Mouse (Mus musculus): ENCODE measurements around the gene Tiam1.
A peak's percentile ranks its signal among the peaks of the same experiment; 100 is the strongest.

The Tiam1 gene

DNA sequence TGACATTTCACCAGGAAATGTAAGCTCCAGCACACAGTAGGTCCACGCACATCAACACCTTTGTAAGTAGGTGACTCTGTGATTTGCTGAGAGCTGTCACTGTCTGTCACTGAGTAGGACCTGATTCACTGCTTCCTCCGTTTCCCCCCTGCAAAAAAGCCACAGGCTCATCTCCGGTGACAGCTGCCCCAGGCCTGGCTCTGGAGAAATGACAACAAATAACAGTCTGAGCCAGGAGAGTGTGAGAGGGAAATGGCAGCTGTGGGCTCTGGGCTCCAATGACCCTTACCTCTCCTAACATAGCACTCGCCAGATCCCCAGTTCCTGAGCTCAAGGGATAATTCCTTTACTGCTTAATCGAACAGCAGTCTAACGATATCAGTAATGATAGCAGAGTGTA lies 301.7 kb downstream of the Tiam1 start:
- no peak for DNase-seq (ENCODE audit: low spot score)

DNA sequence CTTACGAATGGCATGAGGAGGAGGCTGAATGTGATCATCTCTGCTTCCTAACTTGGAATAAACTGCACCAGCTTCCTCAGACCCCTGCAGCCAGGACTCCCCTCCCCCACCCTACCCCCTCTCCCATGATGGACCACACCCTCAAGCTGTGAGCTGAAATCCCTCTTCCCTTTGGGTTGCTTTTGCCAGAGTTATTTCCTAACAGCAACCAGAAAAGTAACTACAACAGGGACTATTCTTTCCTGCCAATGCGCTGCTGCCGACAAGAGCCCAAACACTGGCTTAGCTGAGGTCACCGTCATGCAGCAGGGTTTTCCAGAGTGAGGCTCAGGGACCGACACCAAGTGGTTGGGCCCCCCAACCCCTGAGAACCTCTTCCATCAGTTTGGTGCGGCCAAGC lies 303.2 kb downstream of the Tiam1 start:
- no peak for DNase-seq (ENCODE audit: low spot score)

DNA sequence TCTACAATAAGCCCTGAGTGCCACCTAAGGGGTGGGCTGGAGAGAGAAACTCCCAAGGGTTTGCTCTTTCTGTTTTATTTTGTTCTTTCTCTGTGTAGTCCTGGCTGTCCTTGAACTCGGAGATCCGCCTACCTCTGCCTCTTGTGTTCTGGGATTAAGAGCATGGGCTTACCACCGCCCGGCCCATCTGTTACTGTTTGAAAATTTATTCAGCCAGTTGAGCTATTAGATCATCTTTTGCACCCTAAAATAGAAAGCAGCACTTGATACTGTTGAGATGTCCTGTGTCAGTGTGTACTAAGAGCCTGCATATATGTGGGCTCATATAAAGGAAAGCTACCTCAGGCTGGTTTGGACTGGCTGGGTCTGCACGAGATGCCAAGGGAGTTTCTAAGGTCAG lies 303.7 kb downstream of the Tiam1 start:
- DNase-seq (ENCODE audit: low spot score), result no peak

DNA sequence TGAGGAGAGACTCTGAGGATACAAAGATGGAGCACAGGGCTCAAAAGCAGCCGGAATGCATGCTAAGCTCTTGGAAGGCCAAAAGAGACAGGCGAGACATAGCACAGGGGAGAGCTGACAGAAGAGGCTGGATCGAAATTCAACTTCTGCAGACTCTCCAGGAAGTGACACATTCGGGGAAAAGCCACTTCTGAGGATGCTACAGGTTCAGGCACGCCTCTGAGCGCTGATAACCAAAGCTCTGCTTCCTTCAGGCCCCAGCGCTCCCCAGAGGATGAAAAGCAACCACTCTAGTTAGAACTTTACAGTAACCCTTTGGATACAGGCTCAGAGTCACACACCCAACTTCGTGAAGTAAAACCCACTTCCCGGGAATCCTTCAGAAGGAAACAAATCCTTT lies 306.5 kb downstream of the Tiam1 start:
- DNase-seq (ENCODE audit: low spot score), result no peak

DNA sequence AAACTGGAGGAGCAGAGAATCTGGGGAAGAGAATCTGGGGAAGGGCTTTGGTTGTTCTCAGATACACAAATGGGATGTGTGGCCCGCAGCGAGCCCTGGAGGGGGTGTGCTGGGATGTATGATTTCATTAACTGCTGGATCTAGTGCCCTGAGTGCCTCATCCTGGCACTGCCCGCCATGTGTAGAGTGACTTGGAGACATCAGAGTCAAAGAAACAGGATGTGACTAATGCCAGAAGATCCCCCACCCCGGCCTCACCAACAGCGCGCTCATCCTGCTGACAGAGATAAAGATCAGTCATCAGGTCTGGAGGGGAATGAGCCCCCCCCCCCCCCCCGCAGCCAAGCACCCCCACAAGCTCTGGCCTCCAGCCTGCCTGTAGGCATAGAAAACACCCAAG lies 308.0 kb downstream of the Tiam1 start:
- peak; percentile 66 for DNase-seq (ENCODE audit: low spot score)

GRCm38 (mm10) chr16:89833011-89833410 lies 310.6 kb downstream of the Tiam1 start:
- DNase-seq (ENCODE audit: low spot score), result no peak

- DNase-seq (ENCODE audit: low spot score), result peak; percentile 26
These were observed 312.4 kb downstream of the Tiam1 start for GRCm38 (mm10) chr16:89831172-89831571.

- DNase-seq (ENCODE audit: low spot score), result no peak
These were observed 313.3 kb downstream of the Tiam1 start for GRCm38 (mm10) chr16:89830221-89830648.

DNA sequence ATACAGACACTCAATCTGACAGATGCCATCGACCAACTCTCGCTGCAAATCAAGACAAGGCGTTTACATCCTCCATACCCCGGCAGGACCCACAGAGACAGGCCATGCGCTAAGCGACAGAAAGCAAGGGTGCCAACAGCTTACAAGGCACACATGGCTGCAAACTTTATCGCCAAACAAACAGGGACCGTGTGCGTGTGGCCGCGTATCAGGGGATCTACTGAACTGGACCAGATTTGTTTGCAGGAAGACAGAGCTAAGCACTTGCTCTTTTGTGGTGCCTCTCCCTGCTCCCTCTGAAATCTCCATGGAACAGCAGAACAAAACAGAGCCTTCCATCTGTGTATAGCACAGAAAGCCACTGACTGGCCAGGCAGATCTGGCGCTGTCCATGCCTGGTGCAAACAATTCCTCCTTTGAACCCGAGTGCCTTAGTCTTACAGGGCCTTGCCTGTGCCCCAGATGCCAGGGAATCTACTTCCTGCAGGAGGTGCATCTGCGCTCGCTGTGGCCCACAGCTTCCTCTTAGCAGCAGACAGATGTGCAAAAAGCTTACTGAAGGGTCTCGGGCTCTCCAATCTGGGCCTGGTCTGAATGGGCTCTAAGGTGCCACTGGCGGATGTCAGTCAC lies 316.0 kb downstream of the Tiam1 start:
- DNase-seq (ENCODE audit: low spot score), result no peak

DNA sequence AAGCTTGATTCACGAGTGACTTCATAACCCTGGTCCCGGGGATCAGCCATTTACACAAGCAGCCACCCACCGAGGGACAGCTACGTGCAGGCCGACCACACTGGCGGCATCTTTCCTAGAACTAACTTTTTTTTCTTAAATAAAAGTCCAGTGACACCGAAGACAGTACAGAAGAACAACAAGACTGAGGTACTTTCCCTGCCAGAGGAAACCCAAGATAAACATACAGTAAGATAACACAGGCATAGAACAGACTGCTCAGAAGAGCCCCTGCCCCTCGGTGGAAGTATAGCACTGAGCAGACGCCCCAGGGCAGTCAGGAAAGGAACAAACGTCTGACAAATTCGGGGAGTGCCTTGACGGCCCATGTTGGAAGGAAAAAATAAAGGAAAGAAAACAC lies 317.7 kb downstream of the Tiam1 start:
- DNase-seq (ENCODE audit: low spot score), result no peak

GRCm38 (mm10) chr16:89822882-89823281 lies 320.7 kb downstream of the Tiam1 start:
- DNase-seq (ENCODE audit: low spot score), result no peak

DNA sequence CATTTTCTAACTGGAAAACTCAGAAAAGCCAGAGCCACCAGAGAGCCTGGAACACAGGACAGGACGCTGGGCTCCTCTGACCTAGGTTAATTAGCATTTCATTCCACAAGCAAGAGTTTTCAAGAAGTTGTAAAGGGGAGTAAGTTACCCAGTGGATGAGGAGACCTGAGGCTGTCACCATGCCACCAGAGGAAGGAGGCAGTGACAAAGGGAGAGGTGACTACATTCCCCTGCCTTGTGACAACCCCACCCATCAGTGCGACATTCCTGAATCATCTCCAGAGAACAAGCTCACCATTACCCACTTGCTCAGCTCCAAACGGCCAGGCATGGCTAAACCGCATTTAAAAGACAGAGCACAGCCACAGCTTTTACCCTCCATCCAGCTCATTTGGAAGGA lies 324.9 kb downstream of the Tiam1 start:
- DNase-seq (ENCODE audit: low spot score), result no peak

- DNase-seq (ENCODE audit: low spot score), result no peak
These were observed 325.5 kb downstream of the Tiam1 start for GRCm38 (mm10) chr16:89817861-89818630.

DNA sequence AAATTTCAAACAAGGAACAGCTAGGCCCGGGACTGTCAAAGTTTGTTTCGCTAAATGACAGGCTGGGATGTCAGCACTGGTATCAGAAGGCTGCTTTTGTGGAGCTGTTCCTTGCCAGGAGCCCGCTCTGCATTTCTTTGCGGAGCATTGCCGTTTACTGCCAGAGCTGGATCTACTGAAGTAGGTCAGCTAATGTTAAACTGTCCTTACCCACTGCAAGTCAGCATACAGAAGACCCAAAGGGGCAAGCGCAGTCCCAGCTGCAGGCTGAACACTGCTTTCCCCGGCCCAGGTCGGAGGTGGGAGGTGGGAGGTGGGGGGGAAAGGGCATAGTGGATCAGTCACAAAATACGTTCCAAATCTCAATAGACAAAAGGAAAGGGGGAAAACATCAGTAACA lies 326.3 kb downstream of the Tiam1 start:
- DNase-seq (ENCODE audit: low spot score), result no peak

DNA sequence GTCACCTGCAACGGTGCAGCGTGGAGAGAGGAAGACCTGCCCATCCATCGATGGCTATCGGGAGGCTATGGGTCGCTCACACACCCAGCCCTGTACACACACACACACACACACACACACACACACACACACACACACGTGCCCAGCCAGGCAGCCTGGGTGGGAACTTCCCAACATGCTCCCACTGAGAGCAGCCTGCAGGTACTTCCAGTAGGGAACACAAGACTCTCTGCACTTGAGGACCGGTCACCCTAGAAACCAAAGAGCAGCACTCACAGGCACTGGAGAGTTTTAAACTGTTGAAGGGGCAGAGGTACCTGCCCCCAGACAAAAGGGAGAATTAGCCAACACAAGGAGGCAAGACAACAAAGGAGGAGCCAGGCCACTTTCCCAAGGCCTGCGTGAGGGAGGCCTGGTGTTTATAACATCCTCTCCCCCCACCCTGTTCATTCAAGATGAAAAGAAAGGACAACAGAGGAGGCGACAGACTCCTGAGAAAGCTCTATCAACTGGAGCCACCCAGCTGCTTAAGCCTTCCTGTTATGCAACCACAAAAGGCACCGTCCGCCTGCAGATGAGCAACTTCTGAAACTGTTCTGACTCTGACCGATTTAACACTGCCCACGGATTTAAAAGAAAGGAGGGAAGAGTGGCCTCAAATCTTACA lies 326.9 kb downstream of the Tiam1 start:
- DNase-seq (ENCODE audit: low spot score), result no peak

DNA sequence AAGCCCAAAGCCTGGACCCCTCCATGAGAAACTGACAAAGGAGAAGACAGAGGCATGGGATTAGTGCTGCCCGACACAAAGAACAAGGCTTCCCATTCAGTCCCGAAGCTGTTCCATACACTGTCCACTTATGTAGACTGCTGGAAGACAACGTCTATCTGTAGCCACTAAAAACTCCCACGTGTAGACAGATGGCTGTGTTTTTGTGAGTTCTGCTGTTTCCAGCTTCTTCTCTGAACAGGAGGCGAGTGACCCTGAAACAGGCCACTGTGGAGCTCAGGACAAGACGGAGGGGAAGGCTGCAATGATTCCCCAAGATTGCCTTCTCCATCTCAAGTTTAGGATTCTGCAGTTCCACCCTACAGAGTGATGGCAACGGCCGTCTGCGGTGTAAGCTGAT lies 330.0 kb downstream of the Tiam1 start:
- no peak for DNase-seq (ENCODE audit: low spot score)

DNA sequence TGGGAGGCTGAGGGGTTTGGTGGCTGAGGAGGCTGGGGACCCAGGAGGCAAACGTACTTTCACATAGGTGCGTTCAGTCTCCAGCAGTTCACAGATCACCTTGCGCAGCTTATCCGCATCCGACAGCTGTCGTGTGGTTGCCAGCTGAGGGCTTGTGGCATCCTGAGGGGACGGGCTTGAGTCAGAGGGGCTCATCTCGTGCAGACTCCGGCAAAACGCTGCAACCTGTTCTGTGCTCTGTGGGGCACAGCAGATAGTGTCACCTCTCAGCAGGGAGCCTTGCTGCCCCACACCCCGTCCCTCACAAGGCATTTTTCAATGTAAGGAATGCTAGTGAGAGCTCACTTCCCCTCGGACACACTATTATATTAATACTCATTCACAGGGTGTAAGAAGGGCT lies 330.7 kb downstream of the Tiam1 start:
- no peak for DNase-seq (ENCODE audit: low spot score)

GRCm38 (mm10) chr16:89810398-89810797 lies 333.2 kb downstream of the Tiam1 start:
- no peak for DNase-seq (ENCODE audit: low spot score)

- no peak for DNase-seq (ENCODE audit: low spot score)
These were observed 335.4 kb downstream of the Tiam1 start for GRCm38 (mm10) chr16:89808168-89808567.

GRCm38 (mm10) chr16:89805946-89806345 lies 337.6 kb downstream of the Tiam1 start:
- no peak for DNase-seq (ENCODE audit: low spot score)

DNA sequence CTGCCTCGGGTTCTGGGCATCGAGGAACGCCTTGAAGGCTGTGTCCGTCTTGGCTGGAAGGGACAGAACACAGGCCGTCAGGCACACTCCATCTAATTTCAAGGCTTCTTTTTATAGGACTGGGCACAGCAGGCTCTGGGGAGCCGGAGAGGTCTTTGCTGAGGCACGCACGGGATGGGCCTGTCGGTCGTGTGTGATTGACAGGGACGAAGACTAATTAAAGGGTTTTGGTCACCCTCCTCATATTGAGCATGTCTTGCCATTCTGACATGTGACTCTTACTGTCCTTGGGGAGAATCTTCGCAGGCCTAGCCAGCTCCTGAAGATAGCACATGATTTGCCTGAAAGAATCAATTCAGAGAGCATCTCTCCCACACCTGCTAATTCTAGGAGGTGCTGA lies 338.4 kb downstream of the Tiam1 start:
- no peak for DNase-seq (ENCODE audit: low spot score)

GRCm38 (mm10) chr16:89801493-89801892 lies 342.1 kb downstream of the Tiam1 start:
- no peak for DNase-seq (ENCODE audit: low spot score)

- no peak for DNase-seq (ENCODE audit: low spot score)
These were observed 343.8 kb downstream of the Tiam1 start for GRCm38 (mm10) chr16:89799772-89800171.
